Mouse (Mus musculus) splenic B cell, adult 2 months (primary cell): ENCODE measurements around the gene Il17f.
"Not testable (repeated sequence)": the region's sequence is repeated elsewhere in the genome, so short reads cannot be mapped to it uniquely, and the experiment has no call there.

Source experiments
- DNase-seq: peaks from one replicate; pipeline ENCODE4 v3.0.0-alpha.2; 2011; ENCODE audit warnings: low read depth, low spot score
- H3K27me3 ChIP-seq: 2 replicates; pipeline ENCODE4 v1.6.1; 2012; ENCODE audit warnings: mild to moderate bottlenecking, low read length, moderate library complexity, mixed read lengths; ENCODE audit not compliant: control insufficient read depth, poor library complexity, insufficient read depth, severe bottlenecking
- H3K36me3 ChIP-seq: 2 replicates; pipeline ENCODE4 v1.6.1; 2012; ENCODE audit warnings: mild to moderate bottlenecking, low read length, moderate library complexity, mixed read lengths; ENCODE audit not compliant: control insufficient read depth, poor library complexity, insufficient read depth, severe bottlenecking

Il17f gene

DNA sequence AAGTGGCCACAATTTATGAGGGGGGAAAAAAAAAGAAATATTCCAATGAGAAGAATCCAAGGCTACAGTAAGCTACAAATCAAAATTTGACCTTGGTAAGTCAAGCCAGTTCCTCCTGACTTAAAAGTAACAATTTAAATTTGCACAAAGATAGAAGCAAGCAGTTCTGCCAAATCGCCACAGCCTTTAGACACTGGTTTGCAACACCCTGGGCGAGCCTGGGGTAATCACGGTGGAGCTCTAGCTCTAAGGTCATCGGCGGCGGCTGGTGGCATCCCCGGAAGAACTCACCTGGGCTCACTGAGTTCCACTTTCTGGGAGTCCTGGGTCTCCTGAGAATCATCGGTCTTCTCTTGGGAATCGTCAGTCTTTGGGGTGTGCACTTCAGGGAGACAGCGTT, 14.1 kb upstream of the Il17f start:
- Histone ChIP-seq H3K27me3 (no peaks in the 10 kb centered on the region), H3K36me3 (peaks cover 26% of the 10 kb centered on the region)
- DNase-seq: no peak

DNA sequence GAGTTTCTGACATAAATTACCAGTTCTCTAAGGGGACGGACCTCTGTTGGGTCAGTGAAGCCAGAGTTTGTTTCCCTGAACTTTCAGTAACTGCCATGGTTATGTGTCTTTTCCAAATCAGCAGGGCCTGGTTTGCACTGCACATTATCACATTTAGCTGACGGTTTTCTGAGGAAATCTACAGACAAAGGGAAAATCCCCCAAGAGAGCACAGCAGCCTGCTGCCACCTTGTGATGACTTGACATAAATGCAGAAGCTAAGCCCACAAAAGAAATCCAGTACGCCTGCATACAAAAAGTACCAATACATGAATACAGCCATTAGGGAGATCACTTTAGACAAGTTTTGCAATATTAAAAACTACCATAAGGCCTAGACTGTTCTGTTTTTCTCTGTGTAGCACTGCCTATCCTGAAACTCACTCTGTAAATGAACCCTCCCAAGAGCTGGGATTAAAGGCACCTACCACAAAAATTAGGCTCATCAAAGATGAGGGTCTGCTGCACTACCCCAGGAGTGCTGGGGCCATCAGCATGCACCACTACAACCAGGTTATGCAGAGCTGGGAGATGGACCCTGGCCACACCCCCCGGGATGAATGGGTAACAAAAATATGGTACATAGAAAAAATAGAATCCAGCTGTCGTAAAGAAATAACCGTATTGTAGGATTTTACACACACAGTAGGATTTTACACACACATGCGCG, 11.4 kb upstream of the Il17f start:
- H3K27me3 ChIP-seq: no peaks in the 10 kb centered on the region
- peaks cover 10% of the 10 kb centered on the region for H3K36me3 ChIP-seq
- DNase-seq: no peak

DNA sequence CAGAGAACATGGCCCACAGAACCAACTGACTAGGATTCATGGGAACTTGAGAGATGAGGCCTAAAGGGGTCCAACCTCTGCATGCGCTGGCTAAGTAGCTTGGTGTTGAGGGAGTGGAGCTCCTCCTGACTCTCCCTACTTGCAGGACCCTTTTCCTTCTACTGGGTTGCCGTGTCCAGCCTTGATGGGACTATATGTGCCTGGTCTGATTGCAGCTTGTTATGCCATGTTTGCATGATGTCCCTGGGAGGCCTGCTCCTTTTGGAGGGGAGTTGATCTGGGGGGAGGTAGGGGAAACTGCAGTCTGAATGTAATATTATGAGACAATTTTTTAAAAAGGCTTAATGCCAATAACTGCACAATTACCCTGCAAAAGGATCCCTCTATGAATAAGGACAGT, 10.9 kb upstream of the Il17f start:
- no peak for DNase-seq
- Histone ChIP-seq H3K36me3 (peaks cover 9% of the 10 kb centered on the region), H3K27me3 (no peaks in the 10 kb centered on the region)

DNA sequence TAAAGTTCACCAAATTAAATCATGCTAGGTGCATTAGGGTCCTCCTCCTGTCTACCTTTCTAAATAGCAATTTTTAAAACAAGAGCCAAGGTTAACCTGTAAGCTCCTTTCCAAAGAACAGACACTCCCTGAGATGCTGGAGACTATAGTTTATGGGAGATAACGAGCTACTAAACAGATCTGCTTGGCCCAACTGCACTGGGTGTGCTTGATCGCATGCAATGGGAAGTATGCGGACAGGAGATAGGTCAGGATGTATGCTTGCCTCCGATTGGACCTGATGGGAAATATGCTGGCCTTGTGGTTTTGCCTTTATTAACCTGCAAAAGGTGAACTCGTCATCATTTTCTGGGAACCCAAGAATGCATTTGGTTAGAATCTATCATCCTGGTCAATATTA, 4.8 kb upstream of the Il17f start:
- H3K36me3 ChIP-seq: no peaks in the 10 kb centered on the region
- no peak for DNase-seq
- no peaks in the 10 kb centered on the region for H3K27me3 ChIP-seq

DNA sequence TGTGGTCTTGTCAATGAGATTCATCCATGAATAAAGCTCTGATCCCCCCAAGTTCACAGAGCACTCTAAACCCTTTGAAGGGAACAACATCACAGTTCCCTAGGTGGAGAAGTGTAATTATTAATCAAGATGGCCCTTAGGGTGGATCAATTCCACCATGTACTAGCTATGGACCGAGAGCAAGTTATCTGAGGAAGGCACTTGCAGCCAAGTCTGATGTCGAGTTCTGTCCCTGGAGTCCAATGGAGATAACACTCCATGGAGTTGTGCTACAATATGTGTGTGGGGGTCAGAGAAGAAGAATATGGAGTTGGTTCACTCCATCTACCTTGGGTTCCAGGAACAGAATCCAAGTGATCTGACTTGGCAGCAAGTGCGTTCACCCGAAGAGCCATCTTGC, 4.3 kb upstream of the Il17f start:
- Histone ChIP-seq H3K27me3 (no peaks in the 10 kb centered on the region), H3K36me3 (no peaks in the 10 kb centered on the region)
- DNase-seq: no peak

DNA sequence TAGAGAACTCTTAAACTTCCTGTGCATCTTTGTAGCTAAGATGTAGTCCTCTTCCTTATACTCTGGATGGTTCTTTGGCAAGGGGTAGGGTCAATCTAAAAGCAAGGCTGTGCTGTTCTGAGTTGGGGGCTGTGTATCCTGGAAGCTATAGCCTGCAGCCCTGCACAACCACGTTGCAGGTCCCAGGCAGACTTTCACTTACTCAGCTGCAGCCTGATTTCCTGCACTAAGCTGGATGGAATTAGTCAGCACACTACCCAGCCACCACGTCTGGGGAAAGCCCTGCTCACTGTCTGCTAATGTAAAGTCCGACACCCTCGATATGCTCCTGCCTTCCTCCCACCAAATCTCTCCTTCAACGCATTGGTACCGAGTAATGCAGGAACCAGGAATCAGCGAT, 997 bp upstream of the Il17f start:
- Histone ChIP-seq H3K27me3 (no peaks in the 10 kb centered on the region), H3K36me3 (no peaks in the 10 kb centered on the region)
- no peak for DNase-seq

DNA sequence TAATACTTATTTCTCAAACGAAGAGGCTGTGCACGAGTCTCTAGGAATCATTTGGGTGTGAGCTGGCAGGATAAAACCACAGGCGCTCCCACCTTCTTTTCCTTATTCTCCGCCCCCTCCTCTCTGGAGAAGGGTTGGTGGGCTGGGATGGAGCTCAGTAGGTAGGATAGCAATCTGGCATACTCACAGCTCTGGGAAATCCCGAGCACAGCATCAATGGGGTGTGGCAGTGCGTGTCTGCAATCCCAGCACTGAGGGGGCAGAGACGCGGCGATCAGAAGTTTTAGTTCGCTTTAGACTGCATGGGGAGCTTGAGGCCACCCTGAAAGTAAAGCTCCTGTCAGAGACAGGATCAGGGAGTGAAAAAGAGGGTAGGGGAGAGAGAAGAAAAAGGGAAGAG, 2.0 kb downstream of the Il17f start:
- Histone ChIP-seq H3K36me3 (no peaks in the 10 kb centered on the region), H3K27me3 (no peaks in the 10 kb centered on the region)
- DNase-seq: no peak

DNA sequence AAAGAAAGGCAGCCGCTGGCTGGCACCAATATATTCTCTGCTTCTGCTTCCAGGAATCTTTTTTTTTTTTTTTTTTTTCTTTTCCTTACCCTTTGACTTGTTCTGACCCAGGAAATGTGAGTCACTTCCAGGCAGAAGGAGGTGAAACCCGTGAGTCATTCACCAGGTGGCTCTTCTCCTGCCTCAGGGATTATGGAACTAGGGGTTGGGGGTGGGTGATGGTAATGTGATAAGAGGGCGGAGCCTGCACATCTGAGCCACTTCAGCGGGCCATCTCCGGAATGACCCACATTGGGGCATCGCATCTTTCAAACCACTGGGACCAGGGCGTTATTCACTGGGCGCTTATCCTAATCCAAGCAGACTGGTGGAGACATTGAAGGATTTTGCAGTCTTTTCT, 3.4 kb downstream of the Il17f start:
- no peaks in the 10 kb centered on the region for H3K27me3 ChIP-seq
- DNase-seq: no peak
- H3K36me3 ChIP-seq: no peaks in the 10 kb centered on the region

DNA sequence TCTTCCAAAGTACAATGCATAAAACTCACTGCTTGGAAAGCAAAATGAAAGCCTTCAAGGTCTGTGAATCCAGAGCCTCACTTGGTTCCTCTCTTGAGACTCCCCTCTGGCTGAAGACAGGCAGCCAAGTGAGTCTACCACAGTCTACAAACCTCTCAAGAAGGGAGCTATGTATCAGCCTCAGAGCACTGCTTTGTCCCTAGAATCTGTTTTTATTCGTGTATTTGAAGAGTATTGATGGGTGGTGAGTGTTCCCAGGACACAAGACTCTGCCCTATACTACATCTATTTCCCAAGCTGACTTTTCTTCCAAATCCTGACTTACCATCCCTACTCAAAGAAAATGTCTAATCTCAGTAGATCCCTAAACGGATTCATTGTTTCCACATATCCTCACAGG, 12.1 kb downstream of the Il17f start:
- Histone ChIP-seq H3K27me3 (no peaks in the 10 kb centered on the region), H3K36me3 (no peaks in the 10 kb centered on the region)
- no peak for DNase-seq

DNA sequence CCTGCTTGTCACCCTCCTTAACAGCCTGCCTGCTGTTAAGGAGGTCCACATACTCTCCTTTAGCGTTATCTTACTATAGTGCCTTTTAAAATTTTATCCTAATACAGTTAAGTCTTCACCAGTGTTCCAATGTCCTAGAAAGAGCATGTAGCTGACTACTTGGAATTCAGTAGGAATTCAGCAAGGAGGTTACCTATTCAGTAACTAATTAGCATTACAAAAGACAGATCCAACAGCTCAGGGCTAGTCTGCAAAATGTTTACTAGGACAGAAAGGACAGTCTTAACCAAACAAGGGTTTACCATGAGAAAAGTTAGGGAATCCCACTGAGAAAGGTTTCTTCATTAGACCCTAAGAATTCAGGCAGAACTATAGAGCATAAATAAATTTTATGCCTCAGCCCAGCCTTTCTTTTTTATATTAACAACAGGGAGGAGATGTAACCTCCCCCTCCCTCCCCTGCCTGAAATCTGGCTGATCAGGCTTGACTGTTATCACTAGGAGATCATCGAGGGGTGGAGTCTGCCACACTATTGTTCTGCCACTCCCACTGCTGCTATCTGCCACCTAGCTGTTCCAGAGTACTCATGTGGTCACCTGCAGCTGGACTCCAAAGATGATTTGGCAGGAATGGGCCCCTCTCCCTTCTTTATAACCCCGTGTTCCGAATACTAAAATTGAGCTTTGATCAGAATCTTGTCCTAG, 16.2 kb downstream of the Il17f start:
- not testable (repeated sequence) for DNase-seq, H3K36me3 ChIP-seq, H3K27me3 ChIP-seq

DNA sequence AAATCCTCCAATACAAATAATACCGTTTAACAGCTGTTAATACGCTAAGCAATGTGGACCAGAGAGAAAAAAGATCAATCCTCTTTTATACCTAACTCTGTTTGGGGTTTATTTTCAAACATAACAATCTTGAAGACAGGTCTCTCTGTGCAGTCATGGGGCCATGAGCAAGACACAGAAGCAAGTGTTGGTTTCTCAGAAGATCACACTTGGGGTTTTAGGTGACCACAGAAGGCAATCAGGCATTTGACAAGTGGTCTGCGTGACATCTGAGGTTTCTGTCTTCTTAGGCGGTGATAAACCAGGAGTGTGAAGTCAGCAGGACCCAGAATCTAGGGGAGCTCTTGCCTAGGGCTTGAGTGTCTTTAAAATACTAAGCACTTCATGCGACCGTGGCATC, 23.9 kb downstream of the Il17f start:
- Histone ChIP-seq H3K36me3 (no peaks in the 10 kb centered on the region), H3K27me3 (no peaks in the 10 kb centered on the region)
- DNase-seq: no peak

DNA sequence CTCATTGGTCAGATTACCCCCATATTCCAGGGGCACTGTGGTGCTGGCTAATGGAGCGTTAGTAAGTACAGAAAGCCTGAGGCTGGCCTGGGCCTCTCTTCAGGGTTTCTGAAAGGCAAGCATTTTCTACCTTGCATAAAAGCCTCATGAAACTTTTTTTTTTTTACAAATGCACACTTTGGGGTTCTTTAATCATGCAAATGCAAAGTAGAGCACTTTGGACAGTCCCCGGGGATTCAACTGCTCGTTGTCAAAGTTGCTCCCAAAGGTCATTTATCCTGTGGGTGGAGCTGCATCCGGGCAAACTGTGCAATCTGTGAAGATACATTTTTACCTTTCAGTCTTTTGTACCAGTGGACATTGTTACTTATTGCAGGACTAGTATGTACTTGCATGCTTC, 29.0 kb downstream of the Il17f start:
- Histone ChIP-seq H3K27me3 (no peaks in the 10 kb centered on the region), H3K36me3 (no peaks in the 10 kb centered on the region)
- DNase-seq: no peak

DNA sequence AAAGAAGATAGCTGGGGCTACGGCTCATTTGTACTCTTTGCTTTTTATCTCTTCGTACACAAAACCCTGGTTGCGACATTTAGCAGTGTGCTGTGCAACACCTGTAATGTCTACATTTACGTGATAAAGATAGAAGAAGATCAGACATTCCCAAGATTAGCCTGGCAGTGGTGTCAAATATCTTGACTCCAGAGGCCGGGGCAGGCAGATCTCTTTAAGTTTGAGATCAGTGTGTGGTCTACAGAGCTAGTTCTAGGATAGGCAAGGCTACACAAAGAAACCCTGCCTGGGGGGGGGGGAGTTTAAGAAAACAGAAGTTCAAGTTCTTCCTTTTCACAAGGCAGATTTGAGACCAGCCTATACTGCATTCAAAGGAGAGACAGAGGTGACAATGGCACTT, 30.1 kb downstream of the Il17f start:
- Histone ChIP-seq H3K36me3 (no peaks in the 10 kb centered on the region), H3K27me3 (no peaks in the 10 kb centered on the region)
- no peak for DNase-seq

DNA sequence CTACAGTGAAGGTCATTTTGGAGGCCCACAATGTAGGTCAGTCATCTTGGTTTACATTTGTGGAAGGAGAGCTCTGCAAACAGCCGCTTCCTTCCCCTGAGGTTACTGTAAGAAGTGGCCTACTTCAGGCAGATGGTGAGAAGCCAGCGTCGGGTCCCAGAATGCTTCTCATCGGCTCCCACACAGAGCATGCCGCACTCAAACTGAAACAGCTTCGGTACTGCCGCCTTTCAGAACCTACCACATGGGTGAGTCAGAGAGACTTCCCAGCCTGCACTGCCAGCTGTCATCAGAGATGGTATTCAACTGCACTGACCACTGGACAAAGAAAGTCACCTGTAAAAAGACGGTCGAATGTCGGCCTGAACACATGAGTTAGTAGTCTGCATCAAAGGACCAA, 30.6 kb downstream of the Il17f start:
- DNase-seq: no peak

DNA sequence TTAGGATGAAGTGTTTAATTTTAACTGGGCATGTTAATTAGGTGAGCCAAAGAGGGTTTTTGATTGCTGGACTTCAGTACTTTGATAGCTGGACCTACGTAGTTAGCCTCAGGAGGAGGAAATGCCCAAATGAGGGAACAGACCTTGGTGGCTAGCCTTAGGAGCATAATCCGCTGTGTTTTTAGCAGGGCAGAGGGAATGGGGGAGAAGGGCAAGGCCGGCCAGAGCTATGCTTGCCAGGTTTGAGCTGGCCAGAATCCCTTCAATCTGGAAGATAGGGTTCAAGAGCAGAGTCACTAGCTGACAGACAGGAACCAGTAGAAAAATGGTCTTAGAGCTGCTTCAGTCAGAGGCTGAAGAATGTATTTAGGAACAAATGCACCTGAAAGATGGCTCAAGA, 32.8 kb downstream of the Il17f start:
- no peaks in the 10 kb centered on the region for H3K36me3 ChIP-seq
- H3K27me3 ChIP-seq: no peaks in the 10 kb centered on the region
- DNase-seq: no peak

More for the DNA sequence above, 30.6 kb downstream of the Il17f start:
- no peaks in the 10 kb centered on the region for H3K27me3 ChIP-seq
- no peaks in the 10 kb centered on the region for H3K36me3 ChIP-seq

DNA sequence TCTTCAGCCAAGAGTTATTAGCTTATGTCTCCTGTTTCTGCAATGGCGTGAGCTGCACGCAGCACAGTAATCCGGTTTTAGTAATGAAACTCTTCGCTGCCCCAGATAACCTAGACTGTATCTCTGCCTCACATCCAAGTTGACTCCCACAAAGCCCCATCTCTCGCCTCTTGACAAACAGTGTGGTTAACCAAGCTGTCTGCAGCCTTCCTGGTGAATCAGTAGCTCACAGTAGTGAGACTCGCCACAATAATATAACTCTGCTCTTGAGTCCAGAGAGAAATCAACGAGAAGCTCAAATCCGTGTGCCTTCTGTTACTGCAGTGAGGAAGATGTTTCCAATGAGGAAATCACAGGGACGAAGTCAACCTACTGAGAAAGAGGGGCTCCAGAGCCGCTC, 36.0 kb downstream of the Il17f start:
- Histone ChIP-seq H3K27me3 (no peaks in the 10 kb centered on the region), H3K36me3 (no peaks in the 10 kb centered on the region)
- DNase-seq: no peak
